In genomic region chr1:177470091-177470490, GRCm38 (mm10) we compare ENCODE assay signal across 12 mouse cellular contexts. TPM values are rescaled to one million over a fixed set of nuclear protein-coding genes. Genes with fewer than 3 reads are reported as not detected.
DNase-seq lines count a peak whose midpoint lies in the region; ATAC-seq and TF ChIP-seq lines count a peak whose summit lies in the region.
"Had no signal": no experiment of that assay in that cellular context is flagged by ENCODE, and none has a peak within 500 bp of the region (broad histone marks: within the 10 kb centered on the region; RNA-seq: fewer than 3 reads in every experiment).

No protein-coding gene starts in this region.

- no peaks in the 10 kb centered on the region for H3K27me3 ChIP-seq in liver, postnatal 0 days (ENCODE audit: insufficient read depth, low read length)
- no peaks in the 10 kb centered on the region for H3K27me3 ChIP-seq in liver, embryonic 12.5 days (replicated peaks)
- no peaks in the 10 kb centered on the region for H3K27me3 ChIP-seq in small intestine, adult 2 months (ENCODE audit: control insufficient read depth, insufficient read depth, low read length)
- no peaks in the 10 kb centered on the region for H3K27me3 ChIP-seq in hindbrain, embryonic 10.5 days (ENCODE audit: insufficient read depth, poor library complexity, severe bottlenecking)
- H3K27me3 ChIP-seq: limb, embryonic 13.5 days had no signal

- no peaks in the 10 kb centered on the region for H3K9me3 ChIP-seq in liver, postnatal 0 days (ENCODE audit: low read length)
- H3K9me3 ChIP-seq in liver, embryonic 12.5 days (replicated peaks): no peaks in the 10 kb centered on the region
- H3K9me3 ChIP-seq in hindbrain, embryonic 10.5 days: no peaks in the 10 kb centered on the region
- H3K9me3 ChIP-seq: limb, embryonic 13.5 days had no signal

- no peaks in the 10 kb centered on the region for H3K36me3 ChIP-seq in liver, postnatal 0 days (replicated peaks; ENCODE audit: insufficient read depth, low read length)
- no peaks in the 10 kb centered on the region for H3K36me3 ChIP-seq in liver, embryonic 12.5 days
- H3K36me3 ChIP-seq in small intestine, adult 2 months (ENCODE audit: control insufficient read depth, insufficient read depth, low read length): no peaks in the 10 kb centered on the region
- no peaks in the 10 kb centered on the region for H3K36me3 ChIP-seq in hindbrain, embryonic 10.5 days
- H3K36me3 ChIP-seq: limb, embryonic 13.5 days had no signal

- no peak for TF ChIP-seq CTCF in liver, postnatal 0 days (IDR thresholded peaks at IDR 0.05; ENCODE audit: low read depth)
- no peak for TF ChIP-seq CTCF in small intestine, adult 2 months (IDR thresholded peaks at IDR 0.05; ENCODE audit: extremely low read depth, insufficient read length, insufficient replicate concordance, low read depth, low read length)

- TF ChIP-seq POLR2A in small intestine, adult 2 months (IDR thresholded peaks at IDR 0.05; ENCODE audit: low read depth, low read length): no peak

- no peak for DNase-seq in liver, postnatal 0 days
- peak; percentile 22 for DNase-seq in fibroblast of lung, adult 2 months (ENCODE audit: low read depth)
- peak; percentile 27 to 37 for DNase-seq in heart, postnatal 10 days
- no peak for DNase-seq in urinary bladder, postnatal 25 days (ENCODE audit: low spot score)
- DNase-seq in cerebellum, adult 18-20 months: no peak
- no peak for DNase-seq in hindbrain, embryonic 10.5 days (ENCODE audit: low spot score)
- DNase-seq: cerebellum, postnatal 36 days; kidney, adult 8-10 months; layer of hippocampus, postnatal 36 days had no signal

- 55% methylated on average over 4 of the region's 4 CpGs for WGBS in liver, postnatal 0 days (ENCODE audit: insufficient replicate concordance)
- 38% methylated on average over 4 of the region's 4 CpGs for WGBS in liver, embryonic 12.5 days (ENCODE audit: insufficient replicate concordance)
- 23% methylated on average over 4 of the region's 4 CpGs for WGBS in small intestine, adult 2 months
- 81% methylated on average over 4 of the region's 4 CpGs for WGBS in hindbrain, embryonic 10.5 days

- H3K4me3 ChIP-seq in liver, postnatal 0 days (ENCODE audit: low read depth, low read length): no peak overlapping the region
- H3K4me3 ChIP-seq in liver, embryonic 12.5 days: no peak overlapping the region
- peak overlapping the region; percentile 1; the same call in 1 of the 2 replicates for H3K4me3 ChIP-seq in small intestine, adult 2 months (ENCODE audit: low read depth, low read length)
- H3K4me3 ChIP-seq in hindbrain, embryonic 10.5 days: no peak overlapping the region
- H3K4me3 ChIP-seq: limb, embryonic 13.5 days had no signal

- intact Hi-C loops in heart, postnatal 10 days (cut with DNase I): loop anchor here (5.0 kb wide), 1 partner anchor 62 kb away; no protein-coding TSS in a partner anchor

- no peak overlapping the region for H3K27ac ChIP-seq in liver, postnatal 0 days (ENCODE audit: low read depth)
- H3K27ac ChIP-seq in liver, embryonic 12.5 days: no peak overlapping the region
- no peak overlapping the region for H3K27ac ChIP-seq in small intestine, adult 2 months (ENCODE audit: insufficient read depth, low read depth, low read length)
- no peak overlapping the region for H3K27ac ChIP-seq in hindbrain, embryonic 10.5 days
- H3K27ac ChIP-seq: limb, embryonic 13.5 days had no signal

- H3K4me2 ChIP-seq in liver, postnatal 0 days (ENCODE audit: low read depth, low read length): no peak overlapping the region
- H3K4me2 ChIP-seq in liver, embryonic 12.5 days: no peak overlapping the region
- H3K4me2 ChIP-seq: limb, embryonic 13.5 days had no signal

- ATAC-seq in liver, postnatal 0 days: peak; percentile 37
- ATAC-seq in liver, embryonic 12.5 days: no peak

- no peak overlapping the region for H3K9ac ChIP-seq in liver, postnatal 0 days (replicated peaks)
- no peak overlapping the region for H3K9ac ChIP-seq in liver, embryonic 12.5 days
- H3K9ac ChIP-seq: limb, embryonic 13.5 days had no signal

- no peak for TF ChIP-seq EP300 in liver, postnatal 0 days (IDR thresholded peaks at IDR 0.05; ENCODE audit: low read depth)

- peaks cover 2% of the 10 kb centered on the region; the same call in 1 of the 2 replicates for H3K4me1 ChIP-seq in liver, postnatal 0 days (ENCODE audit: insufficient read depth)
- no peaks in the 10 kb centered on the region for H3K4me1 ChIP-seq in liver, embryonic 12.5 days
- H3K4me1 ChIP-seq in small intestine, adult 2 months (ENCODE audit: control insufficient read depth, insufficient read depth, insufficient read length, low read length): peaks cover 9% of the 10 kb centered on the region; the same call in 1 of the 2 replicates
- no peaks in the 10 kb centered on the region; the same call in 1 of the 2 replicates for H3K4me1 ChIP-seq in hindbrain, embryonic 10.5 days (replicated peaks)
- H3K4me1 ChIP-seq: limb, embryonic 13.5 days had no signal

RNA-seq across cellular contexts. Expression of gene Zbtb18, which starts 27.9 kb away (rescaled TPM):
- polyA plus RNA-seq in liver, postnatal 0 days (2015; fragmentation: Nextera tagmentation; extraction: Ambion mirVana): 1.5 TPM in 2 replicates
- 0.49 TPM in 2 replicates for polyA plus RNA-seq in liver, embryonic 12.5 days (2016; fragmentation: Nextera tagmentation; extraction: Ambion mirVana)
- total RNA-seq in heart, postnatal 10 days (2021): 10 to 100 TPM; 38.2 to 41.3 TPM
- polyA plus RNA-seq in small intestine, adult 2 months (2012; rRNA removed): 5.6 and 11.4 TPM in 2 replicates
- 7.8 and 8.4 TPM in 2 replicates for polyA plus RNA-seq in hindbrain, embryonic 10.5 days (2016; fragmentation: Nextera tagmentation; extraction: Ambion mirVana)

Comparison
In these comparisons a context has a peak if more than half of its experiments do, and no peak if none do; other contexts are left out.
1. DNase-seq: peak in fibroblast of lung, adult 2 months (single experiment) and heart, postnatal 10 days (2 of 2); none in liver, postnatal 0 days (single experiment), urinary bladder, postnatal 25 days (single experiment), cerebellum, adult 18-20 months (0 of 2) and hindbrain, embryonic 10.5 days (single experiment).